Mouse (Mus musculus) myocyte (in vitro differentiated cells): ENCODE measurements around the gene Peli1. TPM values are rescaled to one million over a fixed set of nuclear protein-coding genes. Genes with fewer than 3 reads are reported as not detected.

Experiments used
- H3K27me3 ChIP-seq: one replicate; pipeline ENCODE4 v1.6.1; 2011; ENCODE audit not compliant: control insufficient read depth, insufficient read depth, insufficient read length
- H3K36me3 ChIP-seq: one replicate; pipeline ENCODE4 v1.6.1; 2011; ENCODE audit not compliant: control insufficient read depth, insufficient read depth
- H3K4me2 ChIP-seq: one replicate; pipeline ENCODE4 v1.6.1; 2011; ENCODE audit warnings: low read depth, control low read depth
- H3K4me3 ChIP-seq: one replicate; pipeline ENCODE4 v1.5.1; 2011; ENCODE audit warnings: mild to moderate bottlenecking, control low read depth, moderate library complexity
- H3K79me2 ChIP-seq: one replicate; pipeline ENCODE4 v1.6.1; 2011; ENCODE audit not compliant: control insufficient read depth, insufficient read depth
- H3ac ChIP-seq: one replicate; pipeline ENCODE4 v1.6.1; 2011; ENCODE audit not compliant: control insufficient read depth, insufficient read length
- CEBPB ChIP-seq: IDR thresholded peaks from 2 replicates; pipeline ENCODE4 v1.6.1; 2011; ENCODE audit warnings: mild to moderate bottlenecking, moderate library complexity; ENCODE audit not compliant: poor library complexity, insufficient read depth, severe bottlenecking
- E2F4 ChIP-seq: IDR thresholded peaks from one replicate; pipeline ENCODE4 v1.6.1; 2011; ENCODE audit warnings: mild to moderate bottlenecking, control low read depth, moderate library complexity; ENCODE audit not compliant: insufficient read depth
- MAX ChIP-seq: IDR thresholded peaks from one replicate; pipeline ENCODE4 v1.6.1; 2011; ENCODE audit warnings: low read depth, mild to moderate bottlenecking, control low read depth
- MYOD1 ChIP-seq, 3 experiments: IDR thresholded peaks; one replicate each; pipeline ENCODE4 v1.6.1; 2011; ENCODE audit warnings: control low read depth in 2 of 3, low read depth in 2 of 3, mild to moderate bottlenecking in 2 of 3, moderate library complexity in 1 of 3; ENCODE audit not compliant: insufficient read length in 2 of 3, control insufficient read depth in 1 of 3
- MYOG ChIP-seq, 3 experiments: IDR thresholded peaks; one replicate each; pipeline ENCODE4 v1.6.1; 2011; ENCODE audit warnings: control low read depth in 2 of 3, low read depth in 2 of 3, mild to moderate bottlenecking in 2 of 3; ENCODE audit not compliant: insufficient read length in 2 of 3, control insufficient read depth in 1 of 3, insufficient read depth in 1 of 3
- POLR2A ChIP-seq: IDR thresholded peaks from one replicate; pipeline ENCODE4 v1.6.1; 2011; ENCODE audit warnings: low read depth, mild to moderate bottlenecking, control low read depth, moderate library complexity; ENCODE audit not compliant: insufficient read length
- POLR2AphosphoS2 ChIP-seq: IDR thresholded peaks from one replicate; pipeline ENCODE4 v1.6.1; 2011; ENCODE audit warnings: low read depth, control low read depth; ENCODE audit not compliant: insufficient read length
- REST ChIP-seq: IDR thresholded peaks from one replicate; pipeline ENCODE4 v1.6.1; 2011; ENCODE audit warnings: mild to moderate bottlenecking, control low read depth, moderate library complexity; ENCODE audit not compliant: insufficient read depth, insufficient read length
- SRF ChIP-seq: IDR thresholded peaks from one replicate; pipeline ENCODE4 v1.6.1; 2011; ENCODE audit warnings: low read depth; ENCODE audit not compliant: control insufficient read depth, insufficient read length
- TCF12 ChIP-seq: IDR thresholded peaks from one replicate; pipeline ENCODE4 v1.6.1; 2011; ENCODE audit warnings: mild to moderate bottlenecking, control low read depth; ENCODE audit not compliant: poor library complexity, insufficient read depth, severe bottlenecking
- TCF3 ChIP-seq: IDR thresholded peaks from one replicate; pipeline ENCODE4 v1.6.1; 2011; ENCODE audit warnings: low read depth, control low read depth; ENCODE audit not compliant: insufficient read length
- USF1 ChIP-seq: IDR thresholded peaks from one replicate; pipeline ENCODE4 v1.6.1; 2011; ENCODE audit warnings: low read depth, mild to moderate bottlenecking, control low read depth, moderate library complexity
- polyA plus RNA-seq: library from polyadenylated mRNA; unstranded; fragments of >200 nt; fragmentation: generic; extraction: Trizol; gene quantifications from one replicate; pipeline ENCODE4 v1.2.1, GENCODE M21; 2012; ENCODE audit warnings: missing spikeins

The Peli1 gene
- polyA plus RNA-seq, 1 experiment, result 3.3 TPM

DNA sequence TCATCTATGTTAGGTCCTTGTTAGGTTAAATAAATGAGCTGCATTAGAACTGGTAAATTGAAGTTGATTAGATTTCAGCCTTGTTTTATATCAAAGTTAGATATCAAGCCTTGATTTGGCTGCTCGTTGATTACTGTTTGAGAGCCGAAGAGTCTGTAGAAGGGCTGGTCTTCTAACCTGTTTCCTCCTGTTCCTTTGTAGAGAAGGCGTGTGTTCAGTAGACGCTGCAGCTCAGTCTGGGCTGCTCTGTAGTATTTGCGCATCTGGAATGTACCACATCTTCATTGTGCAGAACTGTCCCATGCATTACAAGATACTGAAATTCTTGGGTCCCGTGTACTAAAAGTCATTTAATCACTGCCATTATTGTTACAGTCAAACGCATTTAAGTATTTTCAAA, 50.2 kb downstream of the Peli1 start:
- H3ac ChIP-seq, result no peak overlapping the region
- no peaks in the 10 kb centered on the region for H3K27me3 ChIP-seq
- no peak overlapping the region for H3K4me2 ChIP-seq
- no peak overlapping the region for H3K4me3 ChIP-seq
- H3K36me3 ChIP-seq, result no peaks in the 10 kb centered on the region
- TF ChIP-seq MYOD1 (IDR thresholded peaks at IDR 0.05; ENCODE audit: control insufficient read depth in 1 of 3, insufficient read length in 2 of 3, low read depth in 2 of 3) (no peak), E2F4 (no peak), TCF12 (no peak), CEBPB (no peak), MYOG (IDR thresholded peaks at IDR 0.05; ENCODE audit: control insufficient read depth in 1 of 3, insufficient read depth in 1 of 3, insufficient read length in 2 of 3, low read depth in 2 of 3) (no peak), POLR2A (no peak), REST (no peak), MAX (no peak), POLR2AphosphoS2 (no peak), USF1 (no peak)
- H3K79me2 ChIP-seq, result no peaks in the 10 kb centered on the region

DNA sequence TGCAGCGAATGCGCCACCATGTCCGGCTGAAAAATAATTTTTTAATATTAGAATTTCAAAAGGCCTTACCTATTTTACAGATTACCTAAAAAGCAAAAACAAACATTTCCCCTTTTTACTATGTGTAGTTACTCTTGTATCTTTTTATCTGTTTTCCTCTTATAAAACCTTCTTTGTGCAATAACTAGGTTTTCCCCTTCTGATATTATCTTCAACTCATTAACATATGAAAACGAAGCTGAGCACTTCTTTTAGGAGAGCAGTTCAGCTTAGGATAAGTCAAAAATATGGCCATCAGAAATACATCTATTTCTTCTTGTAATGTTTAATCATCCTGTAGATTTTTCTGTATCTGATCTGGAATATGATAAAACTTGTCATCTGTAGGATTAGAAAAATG, 50.7 kb downstream of the Peli1 start:
- peaks cover 2% of the 10 kb centered on the region for H3K36me3 ChIP-seq
- no peaks in the 10 kb centered on the region for H3K79me2 ChIP-seq
- TF ChIP-seq MYOG (IDR thresholded peaks at IDR 0.05; ENCODE audit: control insufficient read depth in 1 of 3, insufficient read depth in 1 of 3, insufficient read length in 2 of 3, low read depth in 2 of 3) (no peak), MAX (no peak), USF1 (no peak), POLR2AphosphoS2 (no peak), E2F4 (no peak), REST (no peak), SRF (no peak), MYOD1 (IDR thresholded peaks at IDR 0.05; ENCODE audit: control insufficient read depth in 1 of 3, insufficient read length in 2 of 3, low read depth in 2 of 3) (no peak), TCF12 (no peak), CEBPB (no peak), POLR2A (no peak), TCF3 (no peak)
- no peak overlapping the region for H3K4me3 ChIP-seq
- H3K27me3 ChIP-seq, result no peaks in the 10 kb centered on the region
- no peak overlapping the region for H3K4me2 ChIP-seq
- H3ac ChIP-seq, result no peak overlapping the region

DNA sequence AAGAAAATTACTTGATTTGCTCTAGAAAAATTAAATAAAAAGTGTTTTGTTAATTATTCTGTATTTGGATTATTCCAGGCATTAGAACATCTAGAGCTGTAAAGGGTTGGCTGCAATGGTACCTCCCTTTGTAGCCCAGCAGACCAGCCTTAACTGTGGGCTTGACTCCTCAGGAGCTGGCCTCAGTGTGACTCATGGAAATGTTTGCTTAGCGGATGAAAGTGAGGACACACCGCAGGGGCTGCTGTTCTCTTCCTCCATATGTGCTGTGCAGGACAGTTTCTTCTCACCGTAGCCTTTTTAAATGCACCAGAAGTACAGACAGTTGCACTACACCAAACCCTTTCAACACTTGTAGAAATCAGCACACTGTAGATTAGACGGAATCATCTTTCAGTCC, 58.4 kb downstream of the Peli1 start:
- Histone ChIP-seq H3K4me2 (no peak overlapping the region), H3K4me3 (no peak overlapping the region), H3K36me3 (peaks cover 26% of the 10 kb centered on the region), H3K79me2 (no peaks in the 10 kb centered on the region), H3K27me3 (no peaks in the 10 kb centered on the region), H3ac (no peak overlapping the region)
- no peak for TF ChIP-seq POLR2A
- no peak for TF ChIP-seq TCF3
- TF ChIP-seq E2F4, result no peak
- no peak for TF ChIP-seq TCF12
- TF ChIP-seq MYOD1 (IDR thresholded peaks at IDR 0.05; ENCODE audit: control insufficient read depth in 1 of 3, insufficient read length in 2 of 3, low read depth in 2 of 3), result no peak
- TF ChIP-seq USF1, result no peak
- no peak for TF ChIP-seq CEBPB
- TF ChIP-seq REST, result no peak
- no peak for TF ChIP-seq POLR2AphosphoS2
- TF ChIP-seq MYOG (IDR thresholded peaks at IDR 0.05; ENCODE audit: control insufficient read depth in 1 of 3, insufficient read depth in 1 of 3, insufficient read length in 2 of 3, low read depth in 2 of 3), result no peak
- TF ChIP-seq SRF, result no peak
- TF ChIP-seq MAX, result no peak

DNA sequence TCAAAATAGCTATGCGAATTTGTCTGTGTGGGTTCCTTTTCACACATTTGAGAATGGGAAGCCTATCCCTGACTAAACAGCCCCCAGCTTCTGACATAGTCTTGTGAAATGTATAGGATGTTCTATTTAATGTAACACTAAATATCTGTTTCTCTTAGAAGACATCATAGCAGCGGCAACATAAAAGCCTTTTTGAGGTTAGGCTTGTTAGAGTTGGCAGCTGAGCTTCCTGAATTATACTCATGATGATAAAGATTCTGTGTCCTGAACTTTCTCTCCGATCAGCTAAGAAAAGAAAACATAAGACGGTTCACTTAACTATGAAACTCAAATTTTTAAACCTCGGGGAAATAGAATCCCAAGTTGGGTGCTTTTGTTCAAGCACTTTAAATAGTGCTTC, 59.2 kb downstream of the Peli1 start:
- Histone ChIP-seq H3K4me2 (no peak overlapping the region), H3K36me3 (peaks cover 26% of the 10 kb centered on the region), H3K27me3 (no peaks in the 10 kb centered on the region), H3K79me2 (no peaks in the 10 kb centered on the region), H3K4me3 (no peak overlapping the region), H3ac (no peak overlapping the region)
- TF ChIP-seq SRF (no peak), USF1 (no peak), MYOG (IDR thresholded peaks at IDR 0.05; ENCODE audit: control insufficient read depth in 1 of 3, insufficient read depth in 1 of 3, insufficient read length in 2 of 3, low read depth in 2 of 3) (no peak), MYOD1 (IDR thresholded peaks at IDR 0.05; ENCODE audit: control insufficient read depth in 1 of 3, insufficient read length in 2 of 3, low read depth in 2 of 3) (no peak)

DNA sequence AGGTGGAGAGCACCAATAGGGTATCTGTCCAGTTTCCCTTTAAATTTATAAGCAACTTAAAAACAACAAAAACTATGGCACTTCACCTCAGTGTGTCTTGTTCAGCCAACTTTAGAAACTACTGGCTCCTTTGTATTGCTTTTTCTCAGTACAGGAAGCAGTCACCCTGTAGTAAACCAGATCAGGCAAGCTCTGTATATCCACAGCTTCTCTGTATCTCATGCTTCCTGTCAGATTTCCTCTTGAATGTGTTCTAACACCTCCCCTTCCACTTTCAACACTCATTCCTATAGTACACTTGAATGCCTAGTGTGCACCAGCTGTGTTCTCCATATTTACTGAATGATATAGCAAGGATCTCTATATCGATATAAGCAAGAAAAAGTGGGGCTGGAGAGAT, 60.6 kb downstream of the Peli1 start:
- Histone ChIP-seq H3K4me3 (no peak overlapping the region), H3ac (no peak overlapping the region), H3K36me3 (peaks cover 25% of the 10 kb centered on the region), H3K4me2 (no peak overlapping the region), H3K27me3 (no peaks in the 10 kb centered on the region), H3K79me2 (no peaks in the 10 kb centered on the region)
- TF ChIP-seq MAX (no peak), REST (no peak), POLR2AphosphoS2 (no peak), CEBPB (no peak), POLR2A (no peak), MYOG (IDR thresholded peaks at IDR 0.05; ENCODE audit: control insufficient read depth in 1 of 3, insufficient read depth in 1 of 3, insufficient read length in 2 of 3, low read depth in 2 of 3) (no peak)
